Mouse (Mus musculus): Measurements from ENCODE around the gene Pamr1.

Pamr1 gene

GRCm38 (mm10) chr2:102663339-102663738 is 113.5 kb downstream of the Pamr1 start:
- DNase-seq = no peak

GRCm38 (mm10) chr2:102663865-102664264 is 114.1 kb downstream of the Pamr1 start:
- DNase-seq = no peak

DNA sequence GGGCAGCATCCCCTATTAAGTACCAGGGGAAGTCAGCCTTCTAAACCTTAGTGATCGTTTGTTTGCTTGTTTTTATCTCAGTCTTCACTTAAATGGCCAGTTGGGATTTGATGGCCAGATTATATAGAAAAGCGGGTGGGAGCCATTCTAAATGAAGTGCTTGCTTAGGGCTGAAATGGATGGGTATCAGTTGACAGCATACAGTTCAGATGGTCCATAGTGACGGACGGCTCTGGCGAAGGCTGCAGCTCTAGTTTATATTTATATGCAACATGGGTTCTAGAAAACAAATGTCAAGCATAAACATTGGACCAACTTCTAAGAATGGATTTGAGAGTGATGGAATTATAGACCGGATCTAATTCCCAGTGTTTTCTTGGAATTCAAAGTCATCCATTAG is 118.2 kb downstream of the Pamr1 start:
- no peak for DNase-seq

DNA sequence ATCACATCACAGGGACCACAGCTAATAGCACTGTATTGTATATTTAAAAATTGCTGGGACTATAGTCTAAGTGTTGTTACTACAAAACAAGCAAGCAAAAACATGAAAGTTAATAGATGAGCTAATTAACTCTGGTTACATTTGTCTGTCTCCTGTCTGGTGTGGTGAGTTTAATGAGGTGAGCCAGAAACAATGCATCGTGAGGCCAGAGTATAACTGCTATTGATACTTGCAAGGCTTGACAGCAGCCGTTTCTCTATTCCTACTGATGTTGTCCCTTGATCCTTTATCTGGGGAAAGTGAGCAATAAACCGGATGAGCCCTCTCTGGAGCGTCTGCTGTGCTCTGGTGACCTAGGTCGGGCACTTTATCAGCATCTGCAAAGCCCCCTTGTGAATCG is 119.8 kb downstream of the Pamr1 start:
- DNase-seq = no peak

DNA sequence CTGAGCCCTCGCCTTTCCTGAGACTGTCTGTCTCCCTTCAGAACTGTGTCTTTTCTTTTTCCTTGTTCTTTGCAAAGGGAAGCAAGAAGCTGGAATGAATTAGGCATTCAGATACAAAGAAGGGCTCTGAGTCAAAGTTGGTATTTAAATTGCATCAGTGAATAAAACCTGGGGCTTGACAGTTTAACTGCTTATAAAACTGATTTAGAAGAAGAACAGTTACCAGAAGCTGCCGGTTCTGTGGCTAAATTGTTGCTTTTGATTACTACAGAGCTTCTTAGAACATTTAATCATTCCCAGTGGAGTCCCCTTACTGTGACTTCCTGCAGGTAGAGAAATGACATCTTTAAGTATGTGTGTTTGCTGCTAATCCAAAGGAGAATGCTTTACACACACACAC is 124.8 kb downstream of the Pamr1 start:
- no peak for DNase-seq

DNA sequence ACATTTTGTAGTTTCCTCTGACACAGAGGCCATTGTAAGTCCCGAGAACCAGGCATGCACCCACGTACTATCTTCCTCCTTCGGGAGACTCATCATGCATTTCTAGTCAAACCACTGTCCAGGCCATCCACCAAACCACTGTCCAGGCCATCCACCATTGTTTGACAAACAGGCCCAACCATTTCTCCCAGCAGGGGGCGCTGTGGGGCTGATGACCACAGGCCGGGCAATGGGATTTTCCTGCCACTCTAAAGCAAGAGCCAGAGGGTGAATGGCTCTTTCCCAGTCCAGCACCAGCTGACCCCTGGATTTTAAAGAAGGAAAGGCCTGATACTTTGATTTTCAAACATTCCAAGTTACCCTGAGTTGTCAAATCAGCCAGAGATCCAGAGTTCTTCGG is 125.5 kb downstream of the Pamr1 start:
- DNase-seq = peak; percentile 46 to 77

- no peak for DNase-seq
Measured at GRCm38 (mm10) chr2:102676716-102677312, 127.0 kb downstream of the Pamr1 start.

GRCm38 (mm10) chr2:102677400-102677799 is 127.6 kb downstream of the Pamr1 start:
- DNase-seq = no peak

DNA sequence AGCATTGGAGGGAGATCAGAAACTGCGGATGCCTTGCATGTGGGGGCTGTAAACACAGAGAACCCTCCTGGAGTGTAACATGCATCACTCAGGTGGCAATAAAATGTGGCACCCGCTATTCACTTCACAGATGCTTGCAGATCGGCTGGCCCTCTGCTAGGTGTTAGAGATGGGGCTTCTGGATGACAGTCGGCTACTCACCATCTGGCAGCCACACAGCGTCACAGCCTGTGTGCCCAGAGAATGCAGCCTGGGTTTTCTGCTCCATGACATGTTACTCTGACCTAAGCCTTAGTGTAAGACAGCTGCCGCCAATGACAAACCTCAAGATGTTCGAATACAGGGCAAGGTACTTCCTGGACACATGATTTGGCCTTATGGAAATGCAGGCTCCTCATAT is 131.5 kb downstream of the Pamr1 start:
- no peak for DNase-seq

DNA sequence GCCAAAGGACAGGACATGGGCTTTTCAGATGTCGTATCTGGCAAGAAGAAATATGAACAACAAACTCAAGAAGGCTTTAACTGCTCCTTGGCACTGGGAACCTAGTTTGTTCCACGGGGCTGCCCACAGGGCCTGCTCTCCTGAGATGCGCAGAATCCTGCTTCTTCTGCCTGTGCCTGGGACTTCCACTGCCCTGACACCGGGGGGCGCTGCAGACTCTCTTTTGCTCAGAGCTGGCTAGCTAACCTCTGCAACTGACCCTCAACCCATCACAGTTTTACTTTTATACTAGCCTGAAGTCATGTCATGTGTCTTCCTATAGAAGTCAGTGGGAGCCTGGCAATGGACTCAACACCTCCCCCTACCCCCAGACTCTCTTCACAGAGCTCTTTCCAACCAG is 132.4 kb downstream of the Pamr1 start:
- peak in 1 of 2 experiments; percentile 35 for DNase-seq

GRCm38 (mm10) chr2:102685371-102686107 is 135.7 kb downstream of the Pamr1 start:
- peak in 1 of 2 experiments; percentile 4 for DNase-seq

DNA sequence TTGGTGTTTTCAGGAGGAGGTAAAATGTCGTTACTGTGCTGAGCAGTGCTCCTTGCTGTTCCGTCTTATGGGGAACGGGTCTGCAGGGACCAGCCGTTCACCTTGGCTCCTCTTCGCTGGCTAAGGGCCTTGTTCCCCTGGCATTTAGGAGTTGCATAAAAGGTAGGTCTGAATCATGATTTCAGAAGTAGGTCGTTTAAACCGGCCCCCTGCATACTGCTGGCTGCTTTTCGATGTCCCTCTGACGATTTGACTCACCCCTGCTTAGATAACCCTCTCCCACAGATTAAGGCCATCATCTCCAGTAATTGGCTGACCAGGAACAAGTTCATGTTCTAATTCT is 136.3 kb downstream of the Pamr1 start:
- no peak for DNase-seq

Data from kidney, postnatal 25 days (tissue).